Mouse (Mus musculus) kidney, adult 8-10 months (tissue): ENCODE measurements around the gene Slc1a1.
A peak's percentile ranks its signal among the peaks of the same experiment; 100 is the strongest.

Source experiments
- DNase-seq, 2 experiments: peaks; one replicate each; pipeline ENCODE4 v3.0.0; 2022

The Slc1a1 gene

GRCm38 (mm10) chr19:28854831-28855230 is 20.0 kb downstream of the Slc1a1 start:
- no peak for DNase-seq

DNA sequence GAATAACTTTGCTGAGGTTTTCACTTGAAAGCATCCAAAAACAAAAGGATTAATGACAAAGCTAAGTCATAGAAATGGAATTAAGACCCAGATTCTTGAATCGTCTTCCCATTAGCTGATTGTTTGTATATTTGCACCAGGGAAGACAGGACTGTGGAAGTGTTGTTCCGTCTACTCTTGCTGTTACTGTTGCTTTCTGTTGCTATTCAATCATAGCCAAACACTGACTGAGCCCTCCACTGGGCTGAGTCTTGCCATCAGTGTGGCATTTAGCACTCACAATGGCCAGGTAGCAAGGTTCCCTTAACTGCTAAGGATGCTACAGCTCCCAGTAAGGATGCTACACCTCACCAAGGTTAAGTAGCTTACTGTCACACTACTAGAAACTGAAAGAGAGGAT is 25.4 kb downstream of the Slc1a1 start:
- DNase-seq = no peak

DNA sequence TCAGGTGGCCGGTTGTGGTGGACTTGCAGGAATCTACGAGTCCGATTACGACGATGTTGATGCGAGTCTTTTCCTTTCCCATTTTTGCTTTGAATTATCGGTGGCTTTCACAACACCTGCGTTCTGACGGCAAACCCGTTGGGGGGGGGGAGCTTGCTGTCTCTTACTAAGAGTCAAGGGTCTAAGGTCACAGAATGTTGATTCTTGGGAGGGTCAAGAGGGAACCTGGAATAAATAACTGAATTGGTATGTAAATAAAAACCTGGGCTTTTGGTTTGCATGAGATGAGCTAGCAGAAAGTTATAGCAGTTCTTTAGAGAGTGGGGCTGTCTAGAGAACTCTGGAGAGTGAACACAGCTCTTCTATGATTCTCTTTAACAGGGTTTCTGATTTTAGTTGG is 28.8 kb downstream of the Slc1a1 start:
- DNase-seq = no peak

GRCm38 (mm10) chr19:28864981-28865380 is 30.1 kb downstream of the Slc1a1 start:
- DNase-seq = no peak

DNA sequence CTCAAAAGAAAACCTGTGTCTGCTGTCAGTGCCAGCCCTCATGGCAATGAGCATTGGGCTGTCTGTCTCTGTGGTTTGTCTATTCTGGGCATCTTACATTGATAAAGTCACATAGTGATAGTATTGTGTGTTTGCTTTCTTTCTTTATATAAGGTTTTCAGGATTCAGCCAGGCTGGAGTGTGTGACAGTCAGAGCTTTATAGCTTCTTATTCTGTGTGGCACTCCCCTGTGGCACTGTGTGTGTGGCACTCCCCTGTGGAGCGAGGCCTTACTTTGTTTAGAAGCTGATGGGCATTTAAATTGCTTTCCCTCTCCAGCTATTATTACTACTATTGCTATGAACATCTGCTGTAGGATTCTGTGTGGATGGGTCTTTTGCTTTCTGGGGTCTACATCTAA is 30.7 kb downstream of the Slc1a1 start:
- DNase-seq = no peak

DNA sequence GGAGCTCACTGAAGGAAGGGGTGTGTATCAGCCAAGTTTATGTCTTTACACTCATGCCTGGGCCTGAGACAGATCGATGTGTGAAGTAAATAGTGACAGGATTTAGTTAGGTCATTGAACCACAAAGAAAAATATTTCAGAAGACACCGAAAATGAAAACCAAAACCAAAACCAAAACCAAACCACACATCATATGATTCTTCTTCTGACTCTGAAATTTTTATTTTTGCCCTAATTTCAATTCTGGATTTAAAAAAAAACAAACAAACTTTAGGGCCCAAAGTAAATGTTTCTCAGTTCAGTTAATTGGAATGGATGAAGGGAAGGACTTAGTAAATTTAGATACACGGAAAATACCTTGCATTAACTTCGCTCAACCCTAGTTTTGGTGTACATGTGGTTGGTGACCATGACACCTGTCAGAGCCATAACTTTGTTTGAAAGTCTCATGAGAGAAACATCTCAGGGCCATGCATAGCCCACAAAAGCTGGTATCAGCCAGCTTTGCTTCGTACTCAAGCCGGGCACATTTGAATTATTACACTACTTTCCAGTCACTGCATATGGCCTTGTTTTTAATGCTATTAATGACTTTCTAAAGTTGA is 34.5 kb downstream of the Slc1a1 start:
- no peak for DNase-seq

GRCm38 (mm10) chr19:28870351-28870750 is 35.5 kb downstream of the Slc1a1 start:
- DNase-seq = no peak

DNA sequence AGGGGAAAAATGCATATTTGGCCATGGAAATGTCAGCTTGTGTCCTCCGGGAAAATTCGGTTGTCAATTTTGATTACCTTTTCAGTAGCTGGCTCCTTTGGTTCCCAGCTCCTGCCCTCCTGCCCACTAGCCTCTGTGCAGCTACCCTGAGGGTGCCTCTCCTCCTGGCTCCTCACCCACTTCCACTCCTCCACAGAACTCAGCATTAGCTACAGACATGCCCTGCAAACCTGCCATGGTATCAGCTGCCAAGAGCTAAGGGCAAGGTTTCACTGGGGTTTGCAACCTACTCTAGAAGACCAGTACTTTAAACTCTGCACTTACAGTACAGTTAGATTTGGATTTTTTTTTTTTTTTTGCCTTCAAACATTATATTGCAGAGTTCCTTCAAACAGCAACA is 44.6 kb downstream of the Slc1a1 start:
- peak; percentile 45 to 58 for DNase-seq

DNA sequence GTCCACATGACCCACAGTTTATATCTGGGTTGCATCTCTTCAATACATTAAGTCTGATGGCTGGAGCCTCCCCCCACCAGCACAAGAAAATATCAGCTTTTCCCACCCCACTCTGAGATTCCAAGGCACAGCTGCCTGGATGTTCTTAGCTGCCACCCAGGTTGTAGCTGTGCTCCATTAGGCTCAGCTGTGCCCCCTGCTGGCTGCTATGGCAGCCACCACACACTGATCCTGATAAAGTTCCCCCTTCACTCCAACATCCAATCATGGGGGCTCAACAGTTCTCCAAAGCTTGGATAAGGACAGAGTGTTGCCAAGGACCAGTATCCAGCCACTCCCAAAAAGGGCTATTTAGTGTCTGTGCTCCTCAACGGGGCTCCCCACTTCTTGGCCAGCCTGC is 48.3 kb downstream of the Slc1a1 start:
- peak in 1 of 2 experiments; percentile 42 for DNase-seq

DNA sequence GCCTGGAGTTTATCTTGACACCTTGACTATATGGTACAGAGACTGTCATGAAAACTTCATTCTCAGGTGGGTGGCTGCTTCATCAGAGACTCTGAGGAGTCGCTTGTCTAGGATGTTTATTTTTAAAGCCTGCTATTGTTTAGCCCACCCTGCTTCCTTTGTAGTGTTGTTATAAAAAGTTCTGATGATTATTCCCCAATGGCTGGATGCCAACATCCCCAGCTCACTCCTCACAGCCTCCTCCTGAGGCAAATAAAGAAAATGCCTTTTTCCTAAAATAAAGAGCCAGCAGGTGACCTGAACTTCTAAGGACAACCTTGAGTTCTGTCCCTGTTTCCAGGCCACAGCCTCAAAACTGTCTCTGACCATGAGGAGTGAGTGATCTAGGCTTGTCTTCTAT is 53.6 kb downstream of the Slc1a1 start:
- DNase-seq = no peak

DNA sequence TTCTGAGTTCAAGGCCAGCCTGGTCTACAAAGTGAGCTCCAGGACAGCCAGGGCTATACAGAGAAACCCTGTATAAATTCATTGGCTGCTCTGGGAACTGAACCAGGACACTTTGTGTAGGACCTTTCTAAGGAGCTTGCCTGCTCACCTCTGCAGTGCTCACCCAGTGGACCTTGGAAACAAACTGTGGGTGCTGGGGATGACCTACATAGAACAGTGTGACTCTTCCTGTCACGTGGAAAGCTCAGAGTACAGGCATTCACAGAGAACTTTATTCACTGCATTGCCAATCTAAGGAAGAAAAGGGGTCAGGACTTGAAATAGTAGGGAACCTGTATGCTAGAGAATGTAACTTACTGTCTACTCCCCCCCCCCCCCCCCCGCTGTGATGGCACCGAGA is 54.4 kb downstream of the Slc1a1 start:
- peak; percentile 50 to 62 for DNase-seq

DNA sequence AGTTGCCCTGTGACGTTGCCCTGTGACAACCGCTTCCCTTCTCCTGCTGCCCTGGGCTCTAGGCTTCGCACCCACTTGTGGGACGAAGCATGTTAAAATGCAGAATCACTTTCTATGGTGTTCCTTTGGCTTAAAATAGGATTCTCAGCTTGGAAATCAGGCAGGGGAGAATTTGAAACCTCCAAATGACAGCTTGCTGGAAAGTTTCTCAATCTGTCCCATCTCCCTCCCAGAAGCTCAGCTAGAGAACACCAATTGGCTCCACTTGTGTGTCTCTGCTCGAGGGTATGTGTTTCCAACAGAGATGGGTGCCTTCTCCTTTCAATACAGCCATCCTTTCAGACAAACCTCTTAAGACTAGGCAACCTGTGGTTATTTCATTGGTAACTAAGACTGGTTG is 56.4 kb downstream of the Slc1a1 start:
- no peak for DNase-seq

DNA sequence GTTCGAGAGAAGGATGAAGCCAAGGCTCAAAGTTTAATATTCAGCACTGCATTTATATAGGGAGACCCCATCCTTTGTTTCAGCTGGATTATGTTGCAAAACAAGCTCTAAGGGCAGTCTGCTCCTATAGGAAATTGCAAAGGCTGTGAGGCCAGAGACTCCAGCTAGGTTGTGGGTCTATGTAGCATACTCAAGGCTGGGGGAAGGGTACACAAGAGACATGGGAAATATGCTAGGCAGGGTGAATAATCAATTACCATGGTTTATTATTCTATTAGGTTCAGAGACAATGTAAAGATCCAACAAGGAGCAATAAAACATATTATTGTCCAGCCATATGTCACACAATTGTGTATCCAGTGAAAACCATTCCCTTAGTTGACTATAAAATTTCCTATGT is 57.0 kb downstream of the Slc1a1 start:
- DNase-seq = no peak

GRCm38 (mm10) chr19:28896639-28897038 is 61.8 kb downstream of the Slc1a1 start:
- DNase-seq = no peak

DNA sequence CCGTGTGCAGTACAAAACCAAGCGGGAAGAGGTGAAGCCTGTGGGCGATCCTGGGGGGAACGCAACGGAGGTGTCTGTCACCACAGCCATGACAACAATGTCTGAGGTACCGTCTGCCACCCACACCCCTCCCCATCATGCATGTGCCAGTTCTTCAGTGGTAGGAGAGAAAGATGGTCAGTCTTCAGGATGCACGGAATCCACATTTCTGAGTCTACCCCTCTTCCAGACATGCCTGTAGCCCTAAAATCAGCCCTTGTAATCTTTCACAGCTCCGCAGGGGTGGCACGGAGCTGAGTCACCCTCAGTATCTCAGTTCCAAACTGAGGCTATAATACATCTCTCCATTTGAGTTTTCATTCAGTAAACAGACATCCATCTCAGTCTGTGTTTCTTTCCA is 62.6 kb downstream of the Slc1a1 start:
- no peak for DNase-seq

DNA sequence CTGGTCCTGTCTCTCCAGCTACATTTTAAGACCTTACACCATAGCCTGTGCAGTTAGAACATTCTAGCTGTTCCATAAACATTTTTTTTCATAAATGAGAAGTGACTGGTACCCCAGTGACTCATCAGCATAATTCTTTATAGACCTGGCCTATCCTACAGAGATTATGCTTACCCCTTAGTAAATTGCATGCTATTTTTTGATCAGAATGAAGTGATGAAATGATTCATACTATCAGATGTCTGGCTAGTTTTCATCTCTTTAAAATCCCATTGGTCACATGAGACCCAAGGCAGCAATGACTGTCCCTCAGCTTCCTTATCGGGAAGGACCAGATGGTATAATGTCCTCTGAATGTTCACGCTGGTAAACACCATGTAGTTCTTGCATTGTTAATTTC is 65.9 kb downstream of the Slc1a1 start:
- DNase-seq = no peak

DNA sequence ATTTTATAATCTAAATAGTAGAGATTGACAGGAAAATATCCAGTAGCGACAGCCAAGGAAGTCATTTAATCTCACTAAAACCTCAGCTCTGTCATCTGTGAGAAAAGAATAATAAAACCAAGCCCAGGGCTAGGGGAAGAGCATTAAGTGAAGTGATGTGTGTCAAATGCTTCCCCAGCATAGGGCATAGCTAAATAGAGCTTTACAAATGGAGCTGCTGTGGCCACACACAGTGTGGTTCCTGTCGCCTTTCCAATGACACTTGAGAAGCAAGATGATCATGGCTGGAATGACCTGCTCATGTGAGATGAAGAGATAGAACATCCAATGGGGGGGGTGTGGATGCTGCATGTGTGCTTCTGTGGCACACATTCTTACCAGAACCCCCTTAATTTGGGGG is 67.3 kb downstream of the Slc1a1 start:
- no peak for DNase-seq

GRCm38 (mm10) chr19:28902806-28903205 is 68.0 kb downstream of the Slc1a1 start:
- no peak for DNase-seq

DNA sequence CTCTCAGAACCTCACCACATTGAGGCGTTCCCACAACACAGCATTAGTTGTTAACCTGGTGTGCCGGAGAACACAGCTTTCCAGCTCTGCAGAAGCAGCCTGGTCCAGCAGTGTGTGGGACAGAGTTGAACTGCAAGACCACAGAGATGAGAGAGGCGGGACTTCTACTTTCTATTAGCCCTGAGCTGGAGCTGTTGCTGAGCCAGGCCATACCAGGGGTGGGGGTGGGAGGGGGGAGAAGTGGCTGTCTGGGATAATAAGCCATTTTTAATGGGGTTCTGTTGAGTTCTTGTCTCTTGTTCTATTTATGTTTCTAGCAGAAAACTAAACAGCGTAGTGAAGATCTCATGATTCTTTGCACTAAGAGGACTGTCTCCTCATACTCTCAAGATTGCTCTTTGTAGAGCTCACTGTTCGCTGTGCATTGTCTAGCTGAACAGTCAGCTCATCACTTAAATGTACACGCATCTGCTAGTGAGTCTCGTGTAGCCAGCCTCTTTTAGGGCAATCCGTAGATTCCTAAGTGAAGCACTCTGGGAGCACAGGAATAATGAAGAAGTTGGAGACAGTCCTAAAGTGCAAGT is 68.8 kb downstream of the Slc1a1 start:
- no peak for DNase-seq

DNA sequence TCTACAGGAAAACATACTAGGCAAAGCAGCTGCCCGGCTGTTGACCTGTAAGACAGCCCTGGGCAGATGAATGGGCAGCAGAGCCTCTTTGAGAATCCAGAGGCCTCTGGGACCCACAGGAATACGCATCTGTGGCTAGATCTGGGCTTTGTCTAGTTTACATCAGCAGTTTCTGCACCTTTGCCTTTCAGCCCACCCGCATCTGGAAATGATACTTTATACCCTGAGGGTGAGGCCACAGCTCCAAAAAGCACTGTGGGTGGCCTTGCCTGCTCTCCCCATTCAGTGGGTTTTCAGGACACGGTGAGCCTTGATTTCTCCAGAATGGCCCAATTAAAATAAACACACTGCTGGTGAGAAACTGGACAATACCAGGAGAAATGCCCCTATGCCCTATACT is 73.3 kb downstream of the Slc1a1 start:
- DNase-seq = no peak

- no peak for DNase-seq
These were observed 73.8 kb downstream of the Slc1a1 start for GRCm38 (mm10) chr19:28908693-28909092.

- DNase-seq = no peak
These were observed 79.7 kb downstream of the Slc1a1 start for GRCm38 (mm10) chr19:28914598-28914997.

GRCm38 (mm10) chr19:28915602-28916250 is 80.9 kb downstream of the Slc1a1 start:
- no peak for DNase-seq

DNA sequence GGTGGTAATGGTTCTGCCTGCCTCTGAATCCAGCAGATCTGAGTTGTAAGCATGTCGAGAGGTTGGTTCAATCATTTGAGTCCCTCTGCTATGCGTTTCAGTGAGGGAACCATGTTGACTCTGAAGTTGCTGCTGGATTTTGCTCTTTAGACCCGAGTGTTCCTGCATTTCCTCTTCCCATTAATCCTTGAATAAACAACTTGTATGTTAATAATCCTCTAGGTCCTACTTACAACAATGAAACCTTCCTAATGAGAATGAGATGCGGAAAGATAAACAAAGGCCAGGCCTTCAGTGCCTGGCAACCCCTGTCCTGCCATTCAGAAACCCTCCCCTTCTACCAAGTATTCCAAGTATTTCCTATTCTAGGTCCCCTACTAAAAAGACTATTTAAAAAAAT is 81.6 kb downstream of the Slc1a1 start:
- DNase-seq = peak; percentile 44 to 54

GRCm38 (mm10) chr19:28917839-28918238 is 83.0 kb downstream of the Slc1a1 start:
- DNase-seq = no peak
